Mouse (Mus musculus) hindbrain, embryonic 12.5 days (tissue): Measurements from ENCODE around the gene Src. TPM values are rescaled to one million over a fixed set of nuclear protein-coding genes. Genes with fewer than 3 reads are reported as not detected.
A peak's percentile ranks its signal among the peaks of the same experiment; 100 is the strongest.

Experiments
- ATAC-seq: fragments of 200-750 bp; cut with Nextera tagmentation; 2 replicates; pipeline ENCODE4 v1.8.0; 2017; ENCODE audit warnings: moderate TSS enrichment; ENCODE audit not compliant: low FRiP score
- H3K27ac ChIP-seq: fragments of 300-500 bp; sonication (generic); 2 replicates; pipeline ENCODE4 v1.5.1; 2016; ENCODE audit warnings: mild to moderate bottlenecking
- H3K27me3 ChIP-seq: fragments of 300-500 bp; sonication (generic); 2 replicates; pipeline ENCODE4 v1.6.1; 2016; ENCODE audit warnings: mild to moderate bottlenecking
- H3K36me3 ChIP-seq: fragments of 300-500 bp; sonication (generic); 2 replicates; pipeline ENCODE4 v1.6.1; 2016; ENCODE audit warnings: mild to moderate bottlenecking
- H3K4me1 ChIP-seq: fragments of 300-500 bp; sonication (generic); 2 replicates; pipeline ENCODE4 v1.6.1; 2016
- H3K4me2 ChIP-seq: fragments of 300-500 bp; sonication (generic); replicated peaks from 2 replicates; pipeline ENCODE4 v1.6.1; 2016; ENCODE audit warnings: mild to moderate bottlenecking
- H3K4me3 ChIP-seq: fragments of 300-500 bp; sonication (generic); 2 replicates; pipeline ENCODE4 v1.5.1; 2016; ENCODE audit warnings: mild to moderate bottlenecking
- H3K9ac ChIP-seq: fragments of 300-500 bp; sonication (generic); 2 replicates; pipeline ENCODE4 v1.6.1; 2016; ENCODE audit warnings: mild to moderate bottlenecking, moderate library complexity
- H3K9me3 ChIP-seq: fragments of 300-500 bp; sonication (generic); replicated peaks from 2 replicates; pipeline ENCODE4 v1.6.1; 2016; ENCODE audit warnings: mild to moderate bottlenecking
- WGBS: fragments of 180-500 bp; shearing (Covaris S2); methylation state at CpG from one replicate; pipeline ENCODE4 v1.1.7; 2016; 5-methylcytosine and 5-hydroxymethylcytosine counted together
- polyA plus RNA-seq: library from polyadenylated mRNA; unstranded; fragments of >200 nt; fragmentation: Nextera tagmentation; extraction: Ambion mirVana; gene quantifications from 2 replicates; pipeline ENCODE4 v1.2.1, GENCODE M21; 2016

The Src gene
- polyA plus RNA-seq, 1 experiment from 2014 or later, result 35.1 TPM

- Histone ChIP-seq H3K27me3 (no peaks in the 10 kb centered on the region), H3K9me3 (0 out of 2 replicates have a peak, but pooled peaks cover 5% of the 10 kb centered on the region), H3K27ac (peak overlapping the region; percentile 35; the same call in 1 of the 2 replicates), H3K4me1 (peaks cover 11% of the 10 kb centered on the region), H3K4me3 (no peak overlapping the region), H3K36me3 (peaks cover 52% of the 10 kb centered on the region), H3K4me2 (no peak overlapping the region), H3K9ac (no peak overlapping the region)
- 81% methylated on average over 5 of the region's 5 CpGs for WGBS
- no peak for ATAC-seq
These were observed 22.9 kb upstream of the Src start for GRCm38 (mm10) chr2:157395371-157395770.

GRCm38 (mm10) chr2:157395960-157396359 lies 22.3 kb upstream of the Src start:
- H3K9ac ChIP-seq, result no peak overlapping the region
- no peaks in the 10 kb centered on the region for H3K27me3 ChIP-seq
- H3K4me3 ChIP-seq, result no peak overlapping the region
- peaks cover 11% of the 10 kb centered on the region for H3K4me1 ChIP-seq
- H3K27ac ChIP-seq, result peak overlapping the region; percentile 40; the same call in 1 of the 2 replicates
- no peak for ATAC-seq
- H3K36me3 ChIP-seq, result peaks cover 51% of the 10 kb centered on the region
- H3K4me2 ChIP-seq, result no peak overlapping the region
- WGBS, result 56% methylated on average over 13 of the region's 13 CpGs
- 0 out of 2 replicates have a peak, but pooled peaks cover 5% of the 10 kb centered on the region for H3K9me3 ChIP-seq

GRCm38 (mm10) chr2:157397376-157397775 lies 20.9 kb upstream of the Src start:
- H3K4me1 ChIP-seq, result peaks cover 11% of the 10 kb centered on the region
- H3K27me3 ChIP-seq, result no peaks in the 10 kb centered on the region
- H3K9ac ChIP-seq, result no peak overlapping the region
- H3K4me2 ChIP-seq, result no peak overlapping the region
- H3K36me3 ChIP-seq, result peaks cover 41% of the 10 kb centered on the region
- H3K9me3 ChIP-seq, result 0 out of 2 replicates have a peak, but pooled peaks cover 5% of the 10 kb centered on the region
- no peak overlapping the region for H3K27ac ChIP-seq
- ATAC-seq, result no peak
- 80% methylated on average over 4 of the region's 4 CpGs for WGBS
- no peak overlapping the region for H3K4me3 ChIP-seq

GRCm38 (mm10) chr2:157398539-157398938 lies 19.7 kb upstream of the Src start:
- Histone ChIP-seq H3K36me3 (peaks cover 32% of the 10 kb centered on the region), H3K9ac (no peak overlapping the region), H3K27me3 (no peaks in the 10 kb centered on the region), H3K27ac (no peak overlapping the region), H3K9me3 (0 out of 2 replicates have a peak, but pooled peaks cover 5% of the 10 kb centered on the region), H3K4me3 (no peak overlapping the region), H3K4me2 (no peak overlapping the region), H3K4me1 (peaks cover 11% of the 10 kb centered on the region)
- WGBS, result 97% methylated on average over 4 of the region's 4 CpGs
- ATAC-seq, result no peak

GRCm38 (mm10) chr2:157399797-157400196 lies 18.4 kb upstream of the Src start:
- H3K9ac ChIP-seq, result no peak overlapping the region
- H3K9me3 ChIP-seq, result 0 out of 2 replicates have a peak, but pooled peaks cover 5% of the 10 kb centered on the region
- no peaks in the 10 kb centered on the region for H3K27me3 ChIP-seq
- H3K4me1 ChIP-seq, result peaks cover 11% of the 10 kb centered on the region
- H3K27ac ChIP-seq, result no peak overlapping the region
- H3K36me3 ChIP-seq, result peaks cover 29% of the 10 kb centered on the region
- 85% methylated on average over 10 of the region's 10 CpGs for WGBS
- no peak overlapping the region for H3K4me2 ChIP-seq
- no peak for ATAC-seq
- H3K4me3 ChIP-seq, result no peak overlapping the region

GRCm38 (mm10) chr2:157400491-157400890 lies 17.8 kb upstream of the Src start:
- Histone ChIP-seq H3K4me3 (no peak overlapping the region), H3K9me3 (0 out of 2 replicates have a peak, but pooled peaks cover 5% of the 10 kb centered on the region), H3K27ac (no peak overlapping the region), H3K36me3 (peaks cover 29% of the 10 kb centered on the region), H3K4me2 (no peak overlapping the region), H3K27me3 (no peaks in the 10 kb centered on the region), H3K9ac (no peak overlapping the region), H3K4me1 (peaks cover 8% of the 10 kb centered on the region)
- WGBS, result 94% methylated on average over 6 of the region's 6 CpGs
- ATAC-seq, result no peak

- no peak overlapping the region for H3K4me3 ChIP-seq
- 97% methylated on average over 2 of the region's 2 CpGs for WGBS
- no peak overlapping the region for H3K9ac ChIP-seq
- 0 out of 2 replicates have a peak, but pooled peaks cover 5% of the 10 kb centered on the region for H3K9me3 ChIP-seq
- no peak overlapping the region for H3K27ac ChIP-seq
- peaks cover under 1% of the 10 kb centered on the region; the same call in 1 of the 2 replicates for H3K4me1 ChIP-seq
- no peak overlapping the region for H3K4me2 ChIP-seq
- no peak for ATAC-seq
- H3K27me3 ChIP-seq, result no peaks in the 10 kb centered on the region
- peaks cover 22% of the 10 kb centered on the region for H3K36me3 ChIP-seq
These were observed 17.0 kb upstream of the Src start for GRCm38 (mm10) chr2:157401261-157401660.

- WGBS, result 85% methylated on average over 7 of the region's 7 CpGs
- no peaks in the 10 kb centered on the region for H3K9me3 ChIP-seq
- no peaks in the 10 kb centered on the region for H3K27me3 ChIP-seq
- H3K4me3 ChIP-seq, result no peak overlapping the region
- H3K4me2 ChIP-seq, result no peak overlapping the region
- no peak overlapping the region for H3K9ac ChIP-seq
- no peaks in the 10 kb centered on the region for H3K36me3 ChIP-seq
- H3K27ac ChIP-seq, result no peak overlapping the region
- no peak for ATAC-seq
- H3K4me1 ChIP-seq, result peaks cover 11% of the 10 kb centered on the region
These were observed 10.6 kb upstream of the Src start for GRCm38 (mm10) chr2:157407596-157407995.

- H3K4me3 ChIP-seq, result no peak overlapping the region
- no peaks in the 10 kb centered on the region for H3K36me3 ChIP-seq
- H3K9ac ChIP-seq, result no peak overlapping the region
- no peaks in the 10 kb centered on the region for H3K9me3 ChIP-seq
- no peak overlapping the region for H3K4me2 ChIP-seq
- H3K27me3 ChIP-seq, result no peaks in the 10 kb centered on the region
- no peak overlapping the region for H3K27ac ChIP-seq
- 67% methylated on average over 12 of the region's 12 CpGs for WGBS
- 0 out of 2 replicates have a peak, but pooled peaks have one; percentile 38 for ATAC-seq
- peaks cover 11% of the 10 kb centered on the region for H3K4me1 ChIP-seq
These were observed 8.3 kb upstream of the Src start for GRCm38 (mm10) chr2:157409793-157410533.

GRCm38 (mm10) chr2:157411151-157411693 lies 7.0 kb upstream of the Src start:
- H3K4me2 ChIP-seq, result no peak overlapping the region
- H3K27ac ChIP-seq, result no peak overlapping the region

GRCm38 (mm10) chr2:157412497-157412896 lies 5.7 kb upstream of the Src start:
- no peaks in the 10 kb centered on the region for H3K9me3 ChIP-seq
- H3K9ac ChIP-seq, result no peak overlapping the region
- no peak overlapping the region for H3K4me3 ChIP-seq
- no peak overlapping the region for H3K27ac ChIP-seq
- ATAC-seq, result no peak
- H3K27me3 ChIP-seq, result 0 out of 2 replicates have a peak, but pooled peaks cover 3% of the 10 kb centered on the region
- H3K36me3 ChIP-seq, result no peaks in the 10 kb centered on the region
- 79% methylated on average over 7 of the region's 7 CpGs for WGBS
- peaks cover 14% of the 10 kb centered on the region for H3K4me1 ChIP-seq
- no peak overlapping the region for H3K4me2 ChIP-seq

More at GRCm38 (mm10) chr2:157411151-157411693, 7.0 kb upstream of the Src start:
- no peak for ATAC-seq
- H3K27me3 ChIP-seq, result no peaks in the 10 kb centered on the region
- H3K4me3 ChIP-seq, result no peak overlapping the region
- H3K9me3 ChIP-seq, result no peaks in the 10 kb centered on the region
- H3K36me3 ChIP-seq, result no peaks in the 10 kb centered on the region
- no peak overlapping the region for H3K9ac ChIP-seq
- peaks cover 11% of the 10 kb centered on the region for H3K4me1 ChIP-seq
- WGBS, result 88% methylated on average over 6 of the region's 6 CpGs

GRCm38 (mm10) chr2:157417229-157417628 lies 1.0 kb upstream of the Src start:
- no peaks in the 10 kb centered on the region for H3K36me3 ChIP-seq
- no peak for ATAC-seq
- H3K4me2 ChIP-seq, result no peak overlapping the region
- no peaks in the 10 kb centered on the region for H3K9me3 ChIP-seq
- H3K4me3 ChIP-seq, result no peak overlapping the region
- H3K27me3 ChIP-seq, result 0 out of 2 replicates have a peak, but pooled peaks cover 4% of the 10 kb centered on the region
- peaks cover 15% of the 10 kb centered on the region for H3K4me1 ChIP-seq
- no peak overlapping the region for H3K9ac ChIP-seq
- 59% methylated on average over 6 of the region's 6 CpGs for WGBS
- no peak overlapping the region for H3K27ac ChIP-seq
